In genomic region chr13:41250318-41250981, GRCm38 (mm10) we compare ENCODE assay signal across 8 mouse cellular contexts. TPM values are rescaled to one million over a fixed set of nuclear protein-coding genes. Genes with fewer than 3 reads are reported as not detected.
DNase-seq lines count a peak whose midpoint lies in the region; ATAC-seq lines count a peak whose summit lies in the region.

No protein-coding gene starts in this region.

- ATAC-seq in heart, embryonic 16.5 days (replicated peaks; ENCODE audit: extremely low read depth, insufficient read depth, low FRiP score) = no peak
- ATAC-seq in liver, embryonic 13.5 days (ENCODE audit: low read depth) = no peak
- ATAC-seq in stomach, embryonic 15.5 days (ENCODE audit: insufficient read depth, low FRiP score, low read depth) = no peak

- H3K36me3 ChIP-seq in heart, embryonic 16.5 days (ENCODE audit: control insufficient read depth, insufficient read depth) = no peaks in the 10 kb centered on the region
- H3K36me3 ChIP-seq in liver, embryonic 13.5 days = no peaks in the 10 kb centered on the region
- H3K36me3 ChIP-seq in stomach, embryonic 15.5 days = no peaks in the 10 kb centered on the region

- peak overlapping the region; percentile 91 for H3K27ac ChIP-seq in heart, embryonic 16.5 days (ENCODE audit: low read length)
- H3K27ac ChIP-seq in liver, embryonic 13.5 days = peak overlapping the region; percentile 86
- H3K27ac ChIP-seq in stomach, embryonic 15.5 days = peak overlapping the region; percentile 90

- peak; percentile 14 for DNase-seq in gastrocnemius, postnatal 25 days
- DNase-seq in gastrocnemius, postnatal 4 days (ENCODE audit: low spot score in 2 of 2) = no peak
- DNase-seq in urinary bladder, postnatal 14 days (ENCODE audit: low spot score) = peak; percentile 21
- no peak for DNase-seq in urinary bladder, adult 2 months (ENCODE audit: low spot score)
- no peak for DNase-seq in liver, embryonic 13.5 days
- no peak for DNase-seq in right cerebral cortex, postnatal 10 days (ENCODE audit: low spot score in 2 of 2)

- 1% methylated on average over 27 of the region's 27 CpGs for WGBS in heart, embryonic 16.5 days
- WGBS in liver, embryonic 13.5 days (ENCODE audit: insufficient replicate concordance) = under 1% methylated on average over 27 of the region's 27 CpGs
- WGBS in stomach, embryonic 15.5 days = 2% methylated on average over 27 of the region's 27 CpGs

- peak overlapping the region; percentile 91 for H3K9ac ChIP-seq in heart, embryonic 16.5 days (ENCODE audit: low read length)
- H3K9ac ChIP-seq in liver, embryonic 13.5 days = peak overlapping the region; percentile 79
- peak overlapping the region; percentile 80 for H3K9ac ChIP-seq in stomach, embryonic 15.5 days

- no peaks in the 10 kb centered on the region for H3K9me3 ChIP-seq in heart, embryonic 16.5 days (replicated peaks; ENCODE audit: control insufficient read depth, low read length)
- no peaks in the 10 kb centered on the region for H3K9me3 ChIP-seq in liver, embryonic 13.5 days (replicated peaks)
- no peaks in the 10 kb centered on the region for H3K9me3 ChIP-seq in stomach, embryonic 15.5 days

- H3K4me2 ChIP-seq in heart, embryonic 16.5 days (ENCODE audit: low read depth, low read length) = peak overlapping the region; percentile 91
- peak overlapping the region; percentile 79 for H3K4me2 ChIP-seq in liver, embryonic 13.5 days
- peak overlapping the region; percentile 80 for H3K4me2 ChIP-seq in stomach, embryonic 15.5 days

- H3K4me3 ChIP-seq in heart, embryonic 16.5 days (ENCODE audit: low read length) = peak overlapping the region; percentile 89
- H3K4me3 ChIP-seq in liver, embryonic 13.5 days (replicated peaks) = peak overlapping the region; percentile 85
- peak overlapping the region; percentile 85 for H3K4me3 ChIP-seq in stomach, embryonic 15.5 days (replicated peaks)

- H3K4me1 ChIP-seq in heart, embryonic 16.5 days (ENCODE audit: control insufficient read depth, insufficient read depth, low read length) = peaks cover 11% of the 10 kb centered on the region
- H3K4me1 ChIP-seq in liver, embryonic 13.5 days (replicated peaks) = peaks cover 39% of the 10 kb centered on the region
- H3K4me1 ChIP-seq in stomach, embryonic 15.5 days = no peaks in the 10 kb centered on the region

- no peaks in the 10 kb centered on the region for H3K27me3 ChIP-seq in heart, embryonic 16.5 days (ENCODE audit: control insufficient read depth, insufficient read depth, low read length)
- H3K27me3 ChIP-seq in liver, embryonic 13.5 days = no peaks in the 10 kb centered on the region
- no peaks in the 10 kb centered on the region for H3K27me3 ChIP-seq in stomach, embryonic 15.5 days (replicated peaks)

RNA-seq across cellular contexts. Expression of gene Smim13, which starts 0.8 kb away (rescaled TPM):
- 10 to 100 TPM; 34.8 to 37.1 TPM for total RNA-seq in gastrocnemius, postnatal 25 days (2021)
- total RNA-seq in gastrocnemius, postnatal 4 days (2021) = 10 to 100 TPM; 21.9 to 22.8 TPM
- polyA plus RNA-seq in urinary bladder, adult 2 months (2012; rRNA removed) = 9.0 and 10.4 TPM in 2 replicates
- 10.1 and 10.4 TPM in 2 replicates for polyA plus RNA-seq in heart, embryonic 16.5 days (2015; fragmentation: Nextera tagmentation; extraction: Ambion mirVana)
- 5.4 and 6.6 TPM in 2 replicates for polyA plus RNA-seq in liver, embryonic 13.5 days (2015; fragmentation: Nextera tagmentation; extraction: Ambion mirVana)
- polyA plus RNA-seq in stomach, embryonic 15.5 days (2015; fragmentation: Nextera tagmentation; extraction: Ambion mirVana) = 14.9 and 16.6 TPM in 2 replicates

RNA-seq across cellular contexts. Expression of gene Gm17364, which starts 23.3 kb away (rescaled TPM):
- total RNA-seq in gastrocnemius, postnatal 25 days (2021) = not detected
- not detected for total RNA-seq in gastrocnemius, postnatal 4 days (2021)
- not detected in 2 replicates for polyA plus RNA-seq in urinary bladder, adult 2 months (2012; rRNA removed)
- not detected in 2 replicates for polyA plus RNA-seq in heart, embryonic 16.5 days (2015; fragmentation: Nextera tagmentation; extraction: Ambion mirVana)
- not detected in 2 replicates for polyA plus RNA-seq in liver, embryonic 13.5 days (2015; fragmentation: Nextera tagmentation; extraction: Ambion mirVana)
- not detected in 2 replicates for polyA plus RNA-seq in stomach, embryonic 15.5 days (2015; fragmentation: Nextera tagmentation; extraction: Ambion mirVana)

RNA-seq across cellular contexts. Expression of gene Elovl2, which starts 30.2 kb away (rescaled TPM):
- not detected for total RNA-seq in gastrocnemius, postnatal 25 days (2021)
- total RNA-seq in gastrocnemius, postnatal 4 days (2021) = 1 to 10 TPM in 1 of 2 experiments, under 1 TPM in 1; 0.49 to 1.2 TPM
- polyA plus RNA-seq in urinary bladder, adult 2 months (2012; rRNA removed) = 0.07 and 0.16 TPM in 2 replicates
- polyA plus RNA-seq in heart, embryonic 16.5 days (2015; fragmentation: Nextera tagmentation; extraction: Ambion mirVana) = 0.45 and 0.56 TPM in 2 replicates
- 24.3 and 34.8 TPM in 2 replicates for polyA plus RNA-seq in liver, embryonic 13.5 days (2015; fragmentation: Nextera tagmentation; extraction: Ambion mirVana)
- polyA plus RNA-seq in stomach, embryonic 15.5 days (2015; fragmentation: Nextera tagmentation; extraction: Ambion mirVana) = 8.0 and 8.5 TPM in 2 replicates

Comparison
In these comparisons a context has a peak if more than half of its experiments do, and no peak if none do; other contexts are left out.
1. DNase-seq: peak in gastrocnemius, postnatal 25 days (single experiment) and urinary bladder, postnatal 14 days (single experiment); none in gastrocnemius, postnatal 4 days (0 of 2), urinary bladder, adult 2 months (single experiment), liver, embryonic 13.5 days (single experiment) and right cerebral cortex, postnatal 10 days (0 of 2).
2. Peak in every context shown above with its lines, with median percentiles within 50 percentile points of each other: H3K27ac ChIP-seq, H3K4me2 ChIP-seq, H3K4me3 ChIP-seq and H3K9ac ChIP-seq.